Mouse (Mus musculus): ENCODE results near the gene Ddo. TPM values are rescaled to one million over a fixed set of nuclear protein-coding genes. Genes with fewer than 3 reads are reported as not detected.

Ddo gene
- polyA plus RNA-seq, 1 experiment from 2014 or later = 22.9 TPM

GRCm38 (mm10) chr10:40716713-40717112, 86.9 kb downstream of the Ddo start:
- Histone ChIP-seq H3K4me3 (ENCODE audit: control insufficient read depth in 1 of 2, insufficient read depth in 1 of 2, low read depth in 1 of 2, low read length in 2 of 2) (no peak overlapping the region), H3K4me1 (ENCODE audit: control insufficient read depth in 2 of 2, insufficient read depth in 2 of 2, low read length in 2 of 2) (peaks cover 0 to 5% of the 10 kb centered on the region in 2 experiments; a peak in 3 of 4 replicates), H3K27me3 (ENCODE audit: control insufficient read depth, insufficient read depth, low read length) (no peaks in the 10 kb centered on the region), H3K9ac (ENCODE audit: low read length) (no peak overlapping the region), H3K27ac (replicated peaks in 1 of 2; ENCODE audit: control insufficient read depth in 1 of 2, insufficient read depth in 1 of 2, low read depth in 2 of 2, low read length in 2 of 2) (no peak overlapping the region), H3K36me3 (ENCODE audit: control insufficient read depth, insufficient read depth, low read length) (no peaks in the 10 kb centered on the region), H3K9me3 (ENCODE audit: control insufficient read depth, low read length) (no peaks in the 10 kb centered on the region), H3K4me2 (ENCODE audit: low read length) (no peak overlapping the region)
- no peak for ATAC-seq (ENCODE audit: insufficient number of reproducible peaks, insufficient read depth, low FRiP score, low read depth)
- WGBS = 80% methylated on average over 3 of the region's 3 CpGs

GRCm38 (mm10) chr10:40718362-40718761, 88.6 kb downstream of the Ddo start:
- Histone ChIP-seq H3K4me3 (ENCODE audit: control insufficient read depth in 1 of 2, insufficient read depth in 1 of 2, low read depth in 1 of 2, low read length in 2 of 2) (no peak overlapping the region), H3K36me3 (ENCODE audit: control insufficient read depth, insufficient read depth, low read length) (no peaks in the 10 kb centered on the region), H3K27ac (replicated peaks in 1 of 2; ENCODE audit: control insufficient read depth in 1 of 2, insufficient read depth in 1 of 2, low read depth in 2 of 2, low read length in 2 of 2) (no peak overlapping the region), H3K9me3 (ENCODE audit: control insufficient read depth, low read length) (no peaks in the 10 kb centered on the region), H3K9ac (ENCODE audit: low read length) (no peak overlapping the region), H3K4me1 (ENCODE audit: control insufficient read depth in 2 of 2, insufficient read depth in 2 of 2, low read length in 2 of 2) (peaks cover 0 to 5% of the 10 kb centered on the region in 2 experiments; a peak in 3 of 4 replicates), H3K27me3 (ENCODE audit: control insufficient read depth, insufficient read depth, low read length) (no peaks in the 10 kb centered on the region), H3K4me2 (ENCODE audit: low read length) (no peak overlapping the region)
- ATAC-seq (ENCODE audit: insufficient number of reproducible peaks, insufficient read depth, low FRiP score, low read depth) = no peak
- 92% methylated on average over 13 of the region's 13 CpGs for WGBS

- no peak overlapping the region for H3K4me2 ChIP-seq (ENCODE audit: low read length)
- no peaks in the 10 kb centered on the region for H3K9me3 ChIP-seq (ENCODE audit: control insufficient read depth, low read length)
- no peak overlapping the region for H3K27ac ChIP-seq (replicated peaks in 1 of 2; ENCODE audit: control insufficient read depth in 1 of 2, insufficient read depth in 1 of 2, low read depth in 2 of 2, low read length in 2 of 2)
- H3K4me3 ChIP-seq (ENCODE audit: control insufficient read depth in 1 of 2, insufficient read depth in 1 of 2, low read depth in 1 of 2, low read length in 2 of 2) = no peak overlapping the region
- WGBS = 42% methylated on average over 6 of the region's 6 CpGs
- no peaks in the 10 kb centered on the region for H3K27me3 ChIP-seq (ENCODE audit: control insufficient read depth, insufficient read depth, low read length)
- peaks cover 0 to 6% of the 10 kb centered on the region in 2 experiments; a peak in 3 of 4 replicates for H3K4me1 ChIP-seq (ENCODE audit: control insufficient read depth in 2 of 2, insufficient read depth in 2 of 2, low read length in 2 of 2)
- no peaks in the 10 kb centered on the region for H3K36me3 ChIP-seq (ENCODE audit: control insufficient read depth, insufficient read depth, low read length)
- no peak overlapping the region for H3K9ac ChIP-seq (ENCODE audit: low read length)
- no peak for ATAC-seq (ENCODE audit: insufficient number of reproducible peaks, insufficient read depth, low FRiP score, low read depth)
Observed at GRCm38 (mm10) chr10:40719062-40719461, 89.3 kb downstream of the Ddo start.

GRCm38 (mm10) chr10:40720883-40721282, 91.1 kb downstream of the Ddo start:
- Histone ChIP-seq H3K4me3 (ENCODE audit: control insufficient read depth in 1 of 2, insufficient read depth in 1 of 2, low read depth in 1 of 2, low read length in 2 of 2) (no peak overlapping the region), H3K9ac (ENCODE audit: low read length) (no peak overlapping the region), H3K27me3 (ENCODE audit: control insufficient read depth, insufficient read depth, low read length) (no peaks in the 10 kb centered on the region), H3K9me3 (ENCODE audit: control insufficient read depth, low read length) (no peaks in the 10 kb centered on the region), H3K36me3 (ENCODE audit: control insufficient read depth, insufficient read depth, low read length) (no peaks in the 10 kb centered on the region), H3K4me2 (ENCODE audit: low read length) (no peak overlapping the region), H3K4me1 (ENCODE audit: control insufficient read depth in 2 of 2, insufficient read depth in 2 of 2, low read length in 2 of 2) (peaks cover 3 to 7% of the 10 kb centered on the region in 2 experiments; a peak in 3 of 4 replicates), H3K27ac (replicated peaks in 1 of 2; ENCODE audit: control insufficient read depth in 1 of 2, insufficient read depth in 1 of 2, low read depth in 2 of 2, low read length in 2 of 2) (no peak overlapping the region)
- ATAC-seq (ENCODE audit: insufficient number of reproducible peaks, insufficient read depth, low FRiP score, low read depth) = no peak
- WGBS = 71% methylated on average over 5 of the region's 5 CpGs

- Histone ChIP-seq H3K27me3 (ENCODE audit: control insufficient read depth, insufficient read depth, low read length) (no peaks in the 10 kb centered on the region), H3K4me2 (ENCODE audit: low read length) (no peak overlapping the region), H3K4me1 (ENCODE audit: control insufficient read depth in 2 of 2, insufficient read depth in 2 of 2, low read length in 2 of 2) (peaks cover 3 to 4% of the 10 kb centered on the region in 2 experiments; a peak in 2 of 4 replicates), H3K27ac (replicated peaks in 1 of 2; ENCODE audit: control insufficient read depth in 1 of 2, insufficient read depth in 1 of 2, low read depth in 2 of 2, low read length in 2 of 2) (no peak overlapping the region), H3K9ac (ENCODE audit: low read length) (no peak overlapping the region), H3K36me3 (ENCODE audit: control insufficient read depth, insufficient read depth, low read length) (no peaks in the 10 kb centered on the region), H3K4me3 (ENCODE audit: control insufficient read depth in 1 of 2, insufficient read depth in 1 of 2, low read depth in 1 of 2, low read length in 2 of 2) (no peak overlapping the region), H3K9me3 (ENCODE audit: control insufficient read depth, low read length) (no peaks in the 10 kb centered on the region)
- WGBS = 66% methylated on average over 6 of the region's 6 CpGs
- ATAC-seq (ENCODE audit: insufficient number of reproducible peaks, insufficient read depth, low FRiP score, low read depth) = no peak
Observed at GRCm38 (mm10) chr10:40724342-40724741, 94.5 kb downstream of the Ddo start.

GRCm38 (mm10) chr10:40725066-40725465, 95.3 kb downstream of the Ddo start:
- H3K9ac ChIP-seq (ENCODE audit: low read length) = no peak overlapping the region
- H3K27ac ChIP-seq (replicated peaks in 1 of 2; ENCODE audit: control insufficient read depth in 1 of 2, insufficient read depth in 1 of 2, low read depth in 2 of 2, low read length in 2 of 2) = no peak overlapping the region
- H3K36me3 ChIP-seq (ENCODE audit: control insufficient read depth, insufficient read depth, low read length) = no peaks in the 10 kb centered on the region
- peaks cover 3 to 4% of the 10 kb centered on the region in 2 experiments; a peak in 2 of 4 replicates for H3K4me1 ChIP-seq (ENCODE audit: control insufficient read depth in 2 of 2, insufficient read depth in 2 of 2, low read length in 2 of 2)
- H3K27me3 ChIP-seq (ENCODE audit: control insufficient read depth, insufficient read depth, low read length) = no peaks in the 10 kb centered on the region
- no peaks in the 10 kb centered on the region for H3K9me3 ChIP-seq (ENCODE audit: control insufficient read depth, low read length)
- WGBS = 62% methylated on average over 4 of the region's 4 CpGs
- no peak overlapping the region for H3K4me3 ChIP-seq (ENCODE audit: control insufficient read depth in 1 of 2, insufficient read depth in 1 of 2, low read depth in 1 of 2, low read length in 2 of 2)
- ATAC-seq (ENCODE audit: insufficient number of reproducible peaks, insufficient read depth, low FRiP score, low read depth) = no peak
- no peak overlapping the region for H3K4me2 ChIP-seq (ENCODE audit: low read length)

GRCm38 (mm10) chr10:40725471-40725870, 95.7 kb downstream of the Ddo start:
- peaks cover 3 to 4% of the 10 kb centered on the region in 2 experiments; a peak in 2 of 4 replicates for H3K4me1 ChIP-seq (ENCODE audit: control insufficient read depth in 2 of 2, insufficient read depth in 2 of 2, low read length in 2 of 2)
- no peak overlapping the region for H3K27ac ChIP-seq (replicated peaks in 1 of 2; ENCODE audit: control insufficient read depth in 1 of 2, insufficient read depth in 1 of 2, low read depth in 2 of 2, low read length in 2 of 2)
- no peak overlapping the region for H3K4me2 ChIP-seq (ENCODE audit: low read length)
- H3K9me3 ChIP-seq (ENCODE audit: control insufficient read depth, low read length) = no peaks in the 10 kb centered on the region
- no peak overlapping the region for H3K9ac ChIP-seq (ENCODE audit: low read length)
- no peaks in the 10 kb centered on the region for H3K36me3 ChIP-seq (ENCODE audit: control insufficient read depth, insufficient read depth, low read length)
- WGBS = 87% methylated on average over 4 of the region's 4 CpGs
- no peak for ATAC-seq (ENCODE audit: insufficient number of reproducible peaks, insufficient read depth, low FRiP score, low read depth)
- H3K4me3 ChIP-seq (ENCODE audit: control insufficient read depth in 1 of 2, insufficient read depth in 1 of 2, low read depth in 1 of 2, low read length in 2 of 2) = no peak overlapping the region
- H3K27me3 ChIP-seq (ENCODE audit: control insufficient read depth, insufficient read depth, low read length) = no peaks in the 10 kb centered on the region

- Histone ChIP-seq H3K27ac (replicated peaks in 1 of 2; ENCODE audit: control insufficient read depth in 1 of 2, insufficient read depth in 1 of 2, low read depth in 2 of 2, low read length in 2 of 2) (no peak overlapping the region), H3K4me3 (ENCODE audit: control insufficient read depth in 1 of 2, insufficient read depth in 1 of 2, low read depth in 1 of 2, low read length in 2 of 2) (no peak overlapping the region), H3K9me3 (ENCODE audit: control insufficient read depth, low read length) (no peaks in the 10 kb centered on the region), H3K4me2 (ENCODE audit: low read length) (no peak overlapping the region), H3K27me3 (ENCODE audit: control insufficient read depth, insufficient read depth, low read length) (no peaks in the 10 kb centered on the region), H3K9ac (ENCODE audit: low read length) (no peak overlapping the region), H3K36me3 (ENCODE audit: control insufficient read depth, insufficient read depth, low read length) (no peaks in the 10 kb centered on the region), H3K4me1 (ENCODE audit: control insufficient read depth in 2 of 2, insufficient read depth in 2 of 2, low read length in 2 of 2) (peaks cover 3 to 4% of the 10 kb centered on the region in 2 experiments; a peak in 2 of 4 replicates)
- ATAC-seq (ENCODE audit: insufficient number of reproducible peaks, insufficient read depth, low FRiP score, low read depth) = no peak
- 66% methylated on average over 11 of the region's 11 CpGs for WGBS
Observed at GRCm38 (mm10) chr10:40726288-40726902, 96.6 kb downstream of the Ddo start.
